Mouse (Mus musculus) brain, embryonic 14.5 days (tissue): Measurements from ENCODE around the gene Mapk8. TPM values are rescaled to one million over a fixed set of nuclear protein-coding genes. Genes with fewer than 3 reads are reported as not detected.

Source experiments
- DNase-seq: peaks from one replicate; pipeline ENCODE4 v3.0.0-alpha.2; 2011; ENCODE audit warnings: low read depth
- CTCF ChIP-seq: fragments of 200-500 bp; IDR thresholded peaks from 2 replicates; pipeline ENCODE4 v1.5.1; 2012; ENCODE audit warnings: inconsistent platforms, mild to moderate bottlenecking, moderate library complexity, borderline replicate concordance; ENCODE audit not compliant: insufficient read depth, insufficient read length; ENCODE audit errors: extremely low read depth
- POLR2A ChIP-seq: fragments of 200-500 bp; IDR thresholded peaks from 2 replicates; pipeline ENCODE4 v1.6.1; 2012; ENCODE audit warnings: mild to moderate bottlenecking, inconsistent platforms, borderline replicate concordance; ENCODE audit not compliant: poor library complexity, insufficient read depth, insufficient read length, severe bottlenecking; ENCODE audit errors: extremely low read depth
- polyA plus RNA-seq: library from polyadenylated mRNA; depleted of rRNA; stranded (reverse); fragments of >200 nt; gene quantifications from 2 replicates; pipeline ENCODE4 v1.2.3, GENCODE M21; 2012

Mapk8 gene
- polyA plus RNA-seq, 1 experiment, result 97.9 TPM

GRCm38 (mm10) chr14:33361546-33361945 is 85.4 kb downstream of the Mapk8 start:
- TF ChIP-seq POLR2A (no peak), CTCF (no peak)
- no peak for DNase-seq

GRCm38 (mm10) chr14:33358891-33359290 is 88.1 kb downstream of the Mapk8 start:
- DNase-seq, result no peak

GRCm38 (mm10) chr14:33357600-33358368 is 89.2 kb downstream of the Mapk8 start:
- DNase-seq, result peak; percentile 29
- no peak for TF ChIP-seq POLR2A
- TF ChIP-seq CTCF, result no peak

More at GRCm38 (mm10) chr14:33358891-33359290, 88.1 kb downstream of the Mapk8 start:
- TF ChIP-seq POLR2A (no peak), CTCF (no peak)

- TF ChIP-seq CTCF, result no peak
- TF ChIP-seq POLR2A, result no peak
- no peak for DNase-seq
These were observed 91.7 kb downstream of the Mapk8 start for GRCm38 (mm10) chr14:33355276-33355675.

GRCm38 (mm10) chr14:33352890-33353289 is 94.1 kb downstream of the Mapk8 start:
- no peak for DNase-seq
- TF ChIP-seq CTCF (no peak), POLR2A (no peak)

GRCm38 (mm10) chr14:33351984-33352722 is 94.8 kb downstream of the Mapk8 start:
- DNase-seq, result no peak
- no peak for TF ChIP-seq CTCF
- no peak for TF ChIP-seq POLR2A

- TF ChIP-seq CTCF (no peak), POLR2A (no peak)
- DNase-seq, result no peak
These were observed 95.9 kb downstream of the Mapk8 start for GRCm38 (mm10) chr14:33351019-33351418.

- DNase-seq, result no peak
- TF ChIP-seq CTCF, result no peak
- no peak for TF ChIP-seq POLR2A
These were observed 98.8 kb downstream of the Mapk8 start for GRCm38 (mm10) chr14:33348146-33348545.

GRCm38 (mm10) chr14:33347738-33348137 is 99.2 kb downstream of the Mapk8 start:
- no peak for DNase-seq
- no peak for TF ChIP-seq POLR2A
- TF ChIP-seq CTCF, result no peak

GRCm38 (mm10) chr14:33346546-33346945 is 100.4 kb downstream of the Mapk8 start:
- DNase-seq, result no peak
- TF ChIP-seq POLR2A (no peak), CTCF (no peak)

GRCm38 (mm10) chr14:33343131-33343725 is 103.7 kb downstream of the Mapk8 start:
- no peak for DNase-seq
- no peak for TF ChIP-seq POLR2A
- TF ChIP-seq CTCF, result no peak

- TF ChIP-seq POLR2A, result no peak
- peak; percentile 16; the same call in 1 of the 2 replicates for TF ChIP-seq CTCF
- no peak for DNase-seq
These were observed 108.3 kb downstream of the Mapk8 start for GRCm38 (mm10) chr14:33338684-33339083.

- no peak for DNase-seq
- TF ChIP-seq POLR2A (no peak), CTCF (no peak)
These were observed 111.2 kb downstream of the Mapk8 start for GRCm38 (mm10) chr14:33335733-33336132.
